Mouse (Mus musculus): ENCODE measurements around the gene Hist2h2ac. TPM values are rescaled to one million over a fixed set of nuclear protein-coding genes. Genes with fewer than 3 reads are reported as not detected.

The Hist2h2ac gene
- polyA plus RNA-seq, 1 experiment: 1.3 TPM

DNA sequence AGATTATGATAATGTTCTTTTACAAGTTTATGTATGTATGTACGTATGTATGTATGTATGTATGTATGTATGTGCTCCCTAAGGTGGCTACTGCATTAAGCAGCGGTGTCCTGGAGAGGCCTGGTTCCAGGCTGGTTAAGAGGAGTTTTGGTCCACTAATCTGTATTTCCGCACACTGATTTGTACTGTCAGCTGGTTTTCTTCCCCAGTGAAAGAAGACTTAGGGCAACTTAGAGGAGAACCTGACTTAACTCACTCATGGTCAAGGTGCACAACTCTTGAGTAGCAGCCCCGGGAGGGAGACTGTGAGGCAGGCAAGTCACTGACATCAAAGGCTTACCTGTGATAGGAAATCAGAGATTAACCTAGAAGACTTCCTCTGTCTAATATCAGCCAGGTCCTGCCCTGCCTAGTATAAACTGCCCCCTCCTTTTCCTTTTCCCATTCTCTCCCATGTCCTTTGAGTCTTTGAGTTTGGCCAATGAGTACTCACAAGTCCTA is 16.2 kb upstream of the Hist2h2ac start:
- H3K27me3 ChIP-seq (ENCODE audit: control insufficient read depth, insufficient read depth, insufficient read length): no peaks in the 10 kb centered on the region
- no peaks in the 10 kb centered on the region for H3K36me3 ChIP-seq (ENCODE audit: control insufficient read depth, insufficient read depth)
- H3K79me2 ChIP-seq (ENCODE audit: control insufficient read depth, insufficient read depth): no peaks in the 10 kb centered on the region
- TF ChIP-seq MYOD1 (IDR thresholded peaks at IDR 0.05; ENCODE audit: control insufficient read depth in 1 of 3, insufficient read length in 2 of 3, low read depth in 2 of 3): no peak
- no peak for TF ChIP-seq MAX (IDR thresholded peaks at IDR 0.05; ENCODE audit: low read depth)
- no peak for TF ChIP-seq MYOG (IDR thresholded peaks at IDR 0.05; ENCODE audit: control insufficient read depth in 1 of 3, insufficient read depth in 1 of 3, insufficient read length in 2 of 3, low read depth in 2 of 3)
- no peak overlapping the region for H3ac ChIP-seq (ENCODE audit: control insufficient read depth, insufficient read length)
- peak overlapping the region; percentile 31 for H3K4me3 ChIP-seq
- H3K4me2 ChIP-seq (ENCODE audit: low read depth): peak overlapping the region; percentile 85

DNA sequence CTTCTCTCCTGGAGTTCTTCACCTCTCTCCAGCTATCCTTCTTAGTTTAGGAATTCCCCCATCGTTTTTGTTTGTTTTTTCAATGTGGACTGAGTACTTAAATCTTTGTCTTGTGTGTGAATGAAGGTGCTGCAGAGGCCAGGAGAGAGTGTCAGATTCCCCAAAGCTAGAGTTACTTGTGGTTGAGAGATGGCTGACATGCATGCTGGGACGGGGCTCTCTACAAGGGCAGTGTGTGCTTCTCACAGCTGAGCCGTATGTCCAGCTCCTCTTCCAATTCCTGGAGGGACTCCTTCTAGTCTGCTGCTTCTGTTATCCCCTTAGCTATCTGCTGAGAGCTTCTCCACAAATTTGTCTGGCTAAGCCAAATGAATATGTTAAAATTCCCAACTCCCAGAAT is 15.2 kb upstream of the Hist2h2ac start:
- no peaks in the 10 kb centered on the region for H3K36me3 ChIP-seq (ENCODE audit: control insufficient read depth, insufficient read depth)
- H3K4me3 ChIP-seq: peak overlapping the region; percentile 31
- no peak for TF ChIP-seq TCF12 (IDR thresholded peaks at IDR 0.05; ENCODE audit: insufficient read depth, poor library complexity, severe bottlenecking)
- peak; percentile 50 for TF ChIP-seq POLR2AphosphoS2 (IDR thresholded peaks at IDR 0.05; ENCODE audit: insufficient read length, low read depth)
- TF ChIP-seq REST (IDR thresholded peaks at IDR 0.05; ENCODE audit: insufficient read depth, insufficient read length): no peak
- no peaks in the 10 kb centered on the region for H3K27me3 ChIP-seq (ENCODE audit: control insufficient read depth, insufficient read depth, insufficient read length)
- no peak overlapping the region for H3K4me2 ChIP-seq (ENCODE audit: low read depth)
- H3ac ChIP-seq (ENCODE audit: control insufficient read depth, insufficient read length): no peak overlapping the region
- H3K79me2 ChIP-seq (ENCODE audit: control insufficient read depth, insufficient read depth): no peaks in the 10 kb centered on the region

DNA sequence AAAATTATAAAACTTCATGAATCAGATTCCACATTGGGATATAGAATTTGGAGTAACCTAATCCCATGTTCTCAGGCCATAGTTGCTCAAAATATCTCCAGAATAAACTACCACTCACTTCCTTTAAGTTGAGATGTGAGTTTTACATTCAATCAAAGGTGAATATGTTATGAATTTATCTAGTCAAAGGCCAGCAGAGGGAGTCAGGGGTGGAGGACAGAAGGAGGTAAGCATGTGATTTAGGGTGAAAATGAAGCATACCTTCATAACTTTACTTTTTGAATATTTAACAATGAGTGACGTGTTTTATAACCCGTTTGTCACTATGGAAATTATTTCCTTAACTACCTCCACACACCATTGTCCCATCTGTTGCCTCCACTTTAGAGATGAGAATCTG is 14.2 kb upstream of the Hist2h2ac start:
- Histone ChIP-seq H3K27me3 (ENCODE audit: control insufficient read depth, insufficient read depth, insufficient read length) (no peaks in the 10 kb centered on the region), H3K36me3 (ENCODE audit: control insufficient read depth, insufficient read depth) (no peaks in the 10 kb centered on the region), H3K4me2 (ENCODE audit: low read depth) (no peak overlapping the region), H3ac (ENCODE audit: control insufficient read depth, insufficient read length) (no peak overlapping the region), H3K79me2 (ENCODE audit: control insufficient read depth, insufficient read depth) (no peaks in the 10 kb centered on the region), H3K4me3 (no peak overlapping the region)
- no peak for TF ChIP-seq SRF (IDR thresholded peaks at IDR 0.05; ENCODE audit: control insufficient read depth, insufficient read length, low read depth)
- no peak for TF ChIP-seq POLR2A (IDR thresholded peaks at IDR 0.05; ENCODE audit: insufficient read length, low read depth)
- no peak for TF ChIP-seq MYOD1 (IDR thresholded peaks at IDR 0.05; ENCODE audit: control insufficient read depth in 1 of 3, insufficient read length in 2 of 3, low read depth in 2 of 3)

DNA sequence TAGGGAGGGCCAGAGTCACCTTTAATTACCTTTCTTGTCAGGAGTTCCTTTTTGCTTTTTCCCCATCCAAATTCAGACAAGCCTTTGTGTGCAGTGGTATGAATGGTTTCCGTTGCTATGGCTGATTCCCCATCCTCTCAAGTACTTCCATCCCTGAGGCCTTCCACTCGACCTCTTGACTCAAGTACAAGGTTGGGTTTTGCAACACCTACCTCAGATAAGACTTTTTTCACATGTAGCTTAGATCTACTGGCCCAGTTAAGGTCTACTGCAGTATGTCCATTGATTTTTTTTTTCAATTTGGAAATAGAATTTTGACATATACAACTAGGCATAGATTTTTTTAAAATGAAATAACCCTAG is 11.1 kb upstream of the Hist2h2ac start:
- Histone ChIP-seq H3K27me3 (ENCODE audit: control insufficient read depth, insufficient read depth, insufficient read length) (no peaks in the 10 kb centered on the region), H3K4me3 (no peak overlapping the region), H3K4me2 (ENCODE audit: low read depth) (no peak overlapping the region), H3K79me2 (ENCODE audit: control insufficient read depth, insufficient read depth) (no peaks in the 10 kb centered on the region), H3ac (ENCODE audit: control insufficient read depth, insufficient read length) (no peak overlapping the region), H3K36me3 (ENCODE audit: control insufficient read depth, insufficient read depth) (no peaks in the 10 kb centered on the region)
- TF ChIP-seq MYOD1 (IDR thresholded peaks at IDR 0.05; ENCODE audit: control insufficient read depth in 1 of 3, insufficient read length in 2 of 3, low read depth in 2 of 3) (no peak), POLR2AphosphoS2 (IDR thresholded peaks at IDR 0.05; ENCODE audit: insufficient read length, low read depth) (no peak)

DNA sequence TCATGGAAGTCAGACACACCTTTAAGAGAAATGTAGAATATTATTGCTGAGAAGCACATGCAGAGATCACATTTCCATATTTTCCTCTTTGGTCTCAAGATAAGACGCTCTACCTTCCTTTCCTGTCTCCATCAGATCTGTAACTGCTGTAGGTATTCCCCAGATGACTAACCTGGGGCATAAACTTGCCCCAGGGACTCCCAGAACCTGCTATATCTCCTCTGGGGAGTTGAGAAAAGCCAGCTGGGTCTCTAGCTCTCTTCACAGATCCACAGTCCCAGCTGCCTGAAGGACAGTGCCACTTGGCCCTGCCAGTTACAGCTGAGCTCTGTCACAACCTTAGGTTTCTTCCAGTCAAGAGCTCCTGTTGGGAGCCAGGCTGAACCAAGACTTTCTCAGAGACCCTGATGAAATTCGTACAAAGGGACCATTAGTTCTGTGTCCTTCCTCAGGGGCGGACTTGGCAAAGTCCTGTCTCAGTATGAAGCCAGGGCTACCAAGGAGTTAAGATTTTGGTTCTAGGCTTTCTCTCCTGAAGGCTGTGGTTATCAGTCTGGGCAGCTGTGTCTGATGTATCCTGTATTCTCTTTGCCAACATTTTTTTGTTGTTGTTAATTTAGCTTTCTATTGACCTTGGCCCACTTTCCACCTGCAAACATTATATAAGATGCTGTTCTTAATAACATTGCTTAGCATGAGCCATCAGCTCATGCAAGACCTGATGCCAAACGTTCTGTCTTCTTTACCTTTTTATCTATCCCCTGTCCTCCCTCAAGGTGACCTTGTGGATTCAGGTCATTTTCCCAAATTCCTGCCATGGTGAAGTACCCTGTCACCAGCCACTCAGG is 10.5 kb upstream of the Hist2h2ac start:
- H3K4me2 ChIP-seq (ENCODE audit: low read depth): no peak overlapping the region
- no peaks in the 10 kb centered on the region for H3K36me3 ChIP-seq (ENCODE audit: control insufficient read depth, insufficient read depth)
- no peaks in the 10 kb centered on the region for H3K27me3 ChIP-seq (ENCODE audit: control insufficient read depth, insufficient read depth, insufficient read length)
- H3ac ChIP-seq (ENCODE audit: control insufficient read depth, insufficient read length): no peak overlapping the region
- TF ChIP-seq CEBPB (IDR thresholded peaks at IDR 0.05; ENCODE audit: insufficient read depth, poor library complexity, severe bottlenecking) (no peak), MYOD1 (IDR thresholded peaks at IDR 0.05; ENCODE audit: control insufficient read depth in 1 of 3, insufficient read length in 2 of 3, low read depth in 2 of 3) (peak; percentile 66 to 73 (median 72)), MYOG (IDR thresholded peaks at IDR 0.05; ENCODE audit: control insufficient read depth in 1 of 3, insufficient read depth in 1 of 3, insufficient read length in 2 of 3, low read depth in 2 of 3) (peak in 1 of 3 experiments; percentile 36)
- H3K79me2 ChIP-seq (ENCODE audit: control insufficient read depth, insufficient read depth): no peaks in the 10 kb centered on the region
- no peak overlapping the region for H3K4me3 ChIP-seq

DNA sequence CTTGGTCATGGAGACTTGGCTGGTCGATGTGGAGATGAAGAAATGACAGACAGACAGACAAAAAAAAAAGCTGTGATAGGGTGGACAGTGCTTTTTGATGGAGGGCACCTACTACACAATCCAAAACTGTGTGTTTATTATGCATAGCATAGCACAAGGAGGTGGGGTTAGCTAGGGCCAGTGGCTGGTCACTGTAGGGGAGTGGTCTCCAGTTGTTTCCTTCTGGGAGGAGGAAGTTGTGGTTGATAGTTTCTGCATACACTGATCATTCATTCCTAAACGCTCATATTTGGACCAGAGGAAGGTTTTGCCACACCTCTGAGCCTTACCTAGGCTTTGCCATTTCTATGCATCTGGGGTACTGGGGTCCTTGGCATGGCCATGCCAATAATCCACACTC is 9.7 kb upstream of the Hist2h2ac start:
- Histone ChIP-seq H3K79me2 (ENCODE audit: control insufficient read depth, insufficient read depth) (no peaks in the 10 kb centered on the region), H3K4me3 (no peak overlapping the region), H3K27me3 (ENCODE audit: control insufficient read depth, insufficient read depth, insufficient read length) (no peaks in the 10 kb centered on the region), H3K4me2 (ENCODE audit: low read depth) (no peak overlapping the region), H3ac (ENCODE audit: control insufficient read depth, insufficient read length) (no peak overlapping the region), H3K36me3 (ENCODE audit: control insufficient read depth, insufficient read depth) (no peaks in the 10 kb centered on the region)
- TF ChIP-seq MAX (IDR thresholded peaks at IDR 0.05; ENCODE audit: low read depth) (no peak), USF1 (IDR thresholded peaks at IDR 0.05; ENCODE audit: low read depth) (no peak), MYOD1 (IDR thresholded peaks at IDR 0.05; ENCODE audit: control insufficient read depth in 1 of 3, insufficient read length in 2 of 3, low read depth in 2 of 3) (no peak), REST (IDR thresholded peaks at IDR 0.05; ENCODE audit: insufficient read depth, insufficient read length) (no peak), CEBPB (IDR thresholded peaks at IDR 0.05; ENCODE audit: insufficient read depth, poor library complexity, severe bottlenecking) (no peak), POLR2AphosphoS2 (IDR thresholded peaks at IDR 0.05; ENCODE audit: insufficient read length, low read depth) (no peak)

All from myocyte (in vitro differentiated cells).